Mouse (Mus musculus) gastrocnemius, postnatal 14 days (tissue): ENCODE results near the gene Naa15. TPM values are rescaled to one million over a fixed set of nuclear protein-coding genes. Genes with fewer than 3 reads are reported as not detected.

Source experiments
- DNase-seq: peaks from one replicate; pipeline ENCODE4 v3.0.0; 2021; ENCODE audit warnings: mixed read lengths
- intact Hi-C: fragments of 180-260 bp; cut with DNase I; formaldehyde crosslinking; loops from one replicate; pipeline ENCODE4 v1.15.1; 2025; ENCODE audit warnings: low total_unique reads
- long read RNA-seq, 2 experiments: library from polyadenylated mRNA; stranded (forward); transcript quantifications; one replicate each; pipeline ENCODE4 v2.0.0; 2021
- total RNA-seq, 2 experiments: library from RNA; stranded (reverse); gene quantifications; 2 replicates each; pipeline ENCODE4 v1.2.3; 2021

Gene Naa15
- total RNA-seq: 10 to 100 TPM; 37.9 to 55.4 TPM
- long read RNA-seq, experiment 1, full-length matches to known transcripts: 14 of 19 reads
- long read RNA-seq, experiment 1, partial matches to known transcripts: 2 of 19 reads
- long read RNA-seq, experiment 1, other reads (novel, unspliced or antisense): 3 of 19 reads
- long read RNA-seq, experiment 2, full-length matches to known transcripts: 10 of 25 reads
- long read RNA-seq, experiment 2, partial matches to known transcripts: 8 of 25 reads
- long read RNA-seq, experiment 2, other reads (novel, unspliced or antisense): 7 of 25 reads

DNA sequence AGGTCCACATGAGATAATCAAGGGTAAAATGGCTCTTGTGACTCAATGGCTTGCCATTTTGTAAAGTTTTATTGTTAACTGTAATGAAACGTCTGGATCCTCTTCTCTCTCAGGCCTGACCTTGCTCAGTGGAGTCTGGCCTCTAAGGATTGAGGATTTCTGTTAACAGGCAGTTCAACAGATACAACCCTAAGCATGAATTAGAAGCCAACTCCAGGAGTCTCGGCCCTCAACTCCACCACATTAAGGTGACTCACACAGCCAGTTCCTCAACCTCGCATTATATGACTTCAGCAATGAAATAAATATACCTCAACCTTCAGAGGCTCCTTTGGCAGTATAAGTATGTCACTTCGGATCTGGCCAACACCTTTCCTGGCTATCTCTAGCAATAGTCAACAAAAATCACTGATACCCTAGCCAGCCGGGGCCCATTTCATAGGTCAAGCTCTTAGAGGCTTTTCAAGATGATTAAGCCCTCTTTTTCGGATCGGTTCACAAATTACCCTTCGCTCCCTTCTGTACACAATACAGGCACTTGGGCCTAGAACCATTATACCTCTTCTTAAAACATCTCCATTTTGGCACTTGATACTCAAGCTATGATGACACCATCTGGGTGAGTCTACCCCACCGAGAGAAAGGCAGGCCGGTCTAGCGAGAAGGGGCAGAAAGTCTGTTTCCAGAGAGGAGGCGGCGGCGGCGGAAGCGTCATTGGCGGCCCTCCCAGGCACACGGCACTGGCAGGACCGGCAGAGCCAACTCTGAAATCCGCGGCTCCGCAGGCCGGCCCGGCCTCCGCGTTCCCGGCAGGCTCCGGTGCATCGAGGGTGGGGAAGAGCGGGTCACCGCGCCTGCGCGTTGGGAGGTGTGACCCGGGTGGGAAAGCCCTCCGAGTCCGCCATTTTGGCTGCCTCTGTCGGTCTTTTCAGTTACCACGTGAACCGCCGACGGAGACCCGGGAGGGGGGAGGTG lies at the start of gene Naa15:
TSS of gene Naa15 (plus strand) at position 51 of the 975 bp plus-strand sequence.
- peak; percentile 98 for DNase-seq
- intact Hi-C loops: no loop called here

DNA sequence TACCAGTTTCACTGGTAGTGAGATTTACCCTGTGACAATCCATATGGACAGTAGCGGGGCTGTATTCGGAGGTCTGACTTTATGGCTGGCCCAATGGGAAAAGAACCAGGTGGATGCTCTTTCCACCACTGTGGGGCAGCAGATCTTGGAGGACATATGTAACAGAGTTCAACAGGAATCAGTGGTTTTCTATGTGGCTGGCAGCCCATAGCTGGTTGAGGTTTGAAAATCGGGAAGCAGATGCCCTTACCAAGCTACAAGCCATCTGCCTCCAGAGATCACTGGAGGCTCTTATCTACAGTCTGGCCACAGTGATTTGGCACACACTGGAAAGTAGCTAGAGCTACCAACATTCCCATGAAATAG lies 49.4 kb upstream of the Naa15 start:
- DNase-seq: no peak
- intact Hi-C loops: no loop called here

DNA sequence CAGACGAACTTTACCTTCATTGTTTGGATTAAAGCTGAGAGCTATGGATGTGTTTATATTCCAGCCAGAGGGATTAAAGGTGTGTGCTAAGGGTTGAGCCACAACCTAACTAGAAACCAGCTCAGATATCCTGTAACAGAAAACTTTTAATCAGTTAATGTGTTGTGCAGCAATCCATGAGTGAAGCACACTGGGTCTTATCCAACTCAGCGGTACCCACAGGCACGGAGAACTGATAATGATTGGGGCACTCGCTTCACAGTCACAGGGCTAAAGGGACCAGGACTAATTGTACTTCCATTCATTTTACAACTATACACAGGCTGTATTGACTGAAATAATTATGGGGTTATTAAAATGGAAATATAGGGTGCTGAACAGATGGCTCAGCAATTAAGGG lies 48.0 kb upstream of the Naa15 start:
- intact Hi-C loops: loop anchor here (1.0 kb wide), 1 partner anchor 195 kb away; no protein-coding TSS in a partner anchor
- DNase-seq: no peak

DNA sequence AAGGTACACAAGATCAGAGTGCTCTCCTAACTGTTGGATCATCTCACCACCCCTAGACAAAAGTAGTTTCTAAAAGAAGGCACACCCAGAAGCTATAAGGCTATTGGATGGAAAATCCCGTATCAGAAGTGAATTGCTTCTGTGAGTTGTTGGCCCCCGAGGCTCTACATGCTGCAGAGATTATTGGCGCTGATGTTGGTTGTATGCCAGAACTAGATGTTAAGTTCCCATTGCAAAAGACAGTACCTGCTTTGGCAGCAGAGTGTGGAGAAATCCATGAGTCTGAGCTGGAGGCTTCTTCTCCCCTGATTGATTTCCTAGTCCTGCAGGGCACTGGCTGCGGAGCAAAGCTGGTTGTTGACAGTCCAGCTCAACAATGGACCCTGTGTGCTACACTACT lies 46.9 kb upstream of the Naa15 start:
- intact Hi-C loops: no loop called here

DNA sequence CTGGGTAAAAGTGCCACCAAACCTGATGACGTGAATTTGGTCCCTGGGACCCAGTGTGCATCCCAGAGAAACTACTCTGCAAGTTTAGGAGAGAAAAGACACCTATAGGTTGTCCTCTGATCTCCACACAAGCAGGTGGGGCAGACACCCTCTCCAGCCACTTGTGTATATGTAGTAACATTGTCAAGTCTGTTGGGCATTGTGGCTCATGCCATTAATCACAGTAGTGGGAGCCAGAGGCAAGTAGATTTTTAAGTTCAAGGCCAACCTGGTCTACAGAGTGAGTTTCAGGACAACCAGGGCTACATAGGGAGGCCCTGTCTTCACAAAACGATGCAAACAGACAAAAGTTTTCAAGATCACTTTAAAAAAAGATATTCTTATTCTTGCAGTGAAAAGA lies 43.1 kb upstream of the Naa15 start:
- DNase-seq: no peak
- intact Hi-C loops: no loop called here

More for the DNA sequence above, 46.9 kb upstream of the Naa15 start:
- no peak for DNase-seq

DNA sequence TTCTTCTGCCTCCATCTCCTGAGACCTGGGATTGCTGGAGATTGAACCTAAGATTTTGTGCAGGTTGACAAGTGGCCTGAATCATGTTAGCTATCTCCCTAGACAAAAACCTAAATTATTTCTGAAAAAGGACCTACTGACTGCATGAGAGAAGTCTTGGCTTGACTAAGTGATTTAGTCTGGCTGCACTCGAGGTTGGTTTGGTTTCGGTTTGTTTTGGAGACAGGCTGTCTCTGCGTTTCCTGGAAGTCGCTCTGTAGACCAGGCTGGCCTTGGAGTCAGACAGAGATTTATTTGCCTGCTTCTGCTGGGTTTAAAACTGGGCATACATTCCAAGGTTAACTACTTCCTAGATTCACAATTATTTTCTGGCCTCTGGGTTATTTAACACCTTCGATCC lies 42.1 kb upstream of the Naa15 start:
- intact Hi-C loops: no loop called here
- DNase-seq: no peak

DNA sequence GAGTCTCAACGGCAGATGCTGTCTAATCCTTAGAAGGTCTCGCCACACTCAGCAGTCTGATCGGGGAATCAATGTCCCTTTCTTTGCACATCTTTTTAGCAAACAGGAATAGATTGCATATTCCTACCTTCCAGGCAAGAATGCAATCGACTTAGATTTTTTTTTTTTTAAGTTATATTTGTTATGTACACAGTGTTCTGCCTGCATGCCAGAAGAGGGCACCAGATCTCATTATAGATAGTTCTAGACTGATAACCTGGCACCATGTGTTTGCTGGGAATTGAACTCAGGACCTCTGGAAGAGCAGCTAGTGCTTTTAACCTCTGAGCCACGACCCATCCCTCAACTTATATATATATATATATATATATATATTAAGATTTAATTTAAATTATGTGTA lies 41.4 kb upstream of the Naa15 start:
- intact Hi-C loops: no loop called here
- no peak for DNase-seq

DNA sequence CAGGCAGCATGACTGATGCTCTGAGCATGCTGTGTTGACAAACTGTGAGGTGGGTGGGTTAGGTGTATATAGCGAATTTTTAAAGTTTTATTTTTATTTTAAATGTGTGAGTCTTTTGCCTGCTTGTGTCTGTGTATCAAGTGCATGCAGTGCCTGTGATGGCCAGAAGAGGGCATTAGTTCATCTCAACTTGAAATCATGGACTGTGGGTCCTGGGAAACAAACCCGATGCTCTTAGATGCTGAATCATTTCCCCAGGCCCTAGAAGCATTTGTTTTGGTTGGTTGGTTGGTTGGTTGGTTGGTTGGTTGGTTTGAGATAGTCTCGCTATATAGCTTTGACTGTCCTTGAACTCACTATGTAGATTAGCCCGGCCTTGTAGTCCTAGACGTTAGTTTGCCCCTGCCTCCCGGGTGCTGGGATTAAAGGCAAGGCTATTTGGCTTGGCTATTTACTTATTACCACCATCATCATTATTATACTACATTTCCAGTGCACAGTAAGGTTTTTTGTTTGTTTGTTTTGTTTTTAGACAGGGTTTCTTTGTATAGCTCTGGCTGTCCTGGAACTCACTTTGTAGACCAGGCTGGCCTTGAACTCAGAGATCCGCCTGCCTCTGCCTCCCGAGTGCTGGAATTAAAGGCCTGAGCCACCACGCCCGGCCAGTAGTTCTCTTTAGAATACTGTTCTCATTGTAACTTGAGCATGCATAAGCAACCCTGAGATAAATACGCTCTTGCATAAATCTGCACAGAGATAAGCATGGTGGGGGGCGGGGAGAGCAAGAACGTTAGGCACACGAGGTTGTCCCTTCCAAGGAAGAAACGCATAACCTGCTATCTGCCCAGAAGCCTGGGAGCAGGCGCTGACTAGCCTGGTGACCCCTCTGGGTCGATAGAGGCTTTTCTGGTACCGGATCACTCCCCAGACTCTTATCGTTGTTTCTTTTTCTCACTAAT lies 39.4 kb upstream of the Naa15 start:
- DNase-seq: peak; percentile 39
- intact Hi-C loops: no loop called here

DNA sequence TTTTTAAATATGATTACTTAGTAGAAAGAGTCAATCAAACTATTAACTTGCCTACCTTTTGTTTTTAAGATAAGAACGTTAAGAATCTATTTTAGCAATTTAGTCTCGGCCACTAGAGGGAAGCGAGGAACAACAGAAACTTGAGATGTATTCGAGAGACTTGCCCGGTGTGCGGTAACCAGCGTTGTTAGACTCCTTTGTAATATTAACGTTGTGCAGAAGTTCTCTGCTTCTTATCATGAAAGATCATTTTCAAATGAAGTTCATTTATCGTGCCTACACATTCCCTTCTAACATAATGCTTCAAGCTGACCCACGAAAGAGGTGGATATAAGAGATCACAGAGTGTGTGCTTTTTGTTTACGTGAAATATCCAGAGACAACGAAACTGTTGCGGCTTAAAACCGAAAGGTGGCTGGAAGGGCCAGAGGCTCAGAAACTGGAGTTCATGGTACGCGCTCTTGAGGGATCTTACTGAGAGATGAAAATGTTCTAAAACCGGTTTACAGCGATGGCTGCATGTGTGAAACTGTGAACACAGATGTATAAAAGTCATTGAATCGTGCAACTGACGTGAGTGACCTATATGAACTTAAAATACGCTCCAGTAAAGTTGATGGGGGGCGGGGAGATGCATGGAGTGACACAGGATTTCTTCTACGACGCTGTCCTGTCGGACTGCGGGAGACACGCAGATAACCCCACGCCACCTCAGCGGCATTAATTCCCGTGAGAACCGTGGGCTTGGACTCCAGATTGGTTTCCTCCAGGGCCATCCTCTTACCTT lies 36.9 kb upstream of the Naa15 start:
- DNase-seq: peak; percentile 22
- intact Hi-C loops: no loop called here

DNA sequence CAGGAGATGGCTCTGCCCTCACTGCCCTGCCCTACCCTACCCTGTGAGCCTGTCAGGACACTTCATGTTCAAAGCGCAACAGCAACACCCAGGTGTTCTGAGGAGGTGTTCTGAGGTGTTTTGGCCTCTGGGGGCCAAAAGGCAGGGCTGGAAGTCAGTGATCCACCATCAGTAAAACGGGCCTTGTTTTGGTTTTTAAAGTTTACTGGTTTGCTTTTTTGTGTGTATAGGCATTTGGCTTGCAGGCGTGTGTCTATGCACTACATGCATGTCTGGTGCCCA lies 36.3 kb upstream of the Naa15 start:
- intact Hi-C loops: no loop called here
- DNase-seq: no peak

DNA sequence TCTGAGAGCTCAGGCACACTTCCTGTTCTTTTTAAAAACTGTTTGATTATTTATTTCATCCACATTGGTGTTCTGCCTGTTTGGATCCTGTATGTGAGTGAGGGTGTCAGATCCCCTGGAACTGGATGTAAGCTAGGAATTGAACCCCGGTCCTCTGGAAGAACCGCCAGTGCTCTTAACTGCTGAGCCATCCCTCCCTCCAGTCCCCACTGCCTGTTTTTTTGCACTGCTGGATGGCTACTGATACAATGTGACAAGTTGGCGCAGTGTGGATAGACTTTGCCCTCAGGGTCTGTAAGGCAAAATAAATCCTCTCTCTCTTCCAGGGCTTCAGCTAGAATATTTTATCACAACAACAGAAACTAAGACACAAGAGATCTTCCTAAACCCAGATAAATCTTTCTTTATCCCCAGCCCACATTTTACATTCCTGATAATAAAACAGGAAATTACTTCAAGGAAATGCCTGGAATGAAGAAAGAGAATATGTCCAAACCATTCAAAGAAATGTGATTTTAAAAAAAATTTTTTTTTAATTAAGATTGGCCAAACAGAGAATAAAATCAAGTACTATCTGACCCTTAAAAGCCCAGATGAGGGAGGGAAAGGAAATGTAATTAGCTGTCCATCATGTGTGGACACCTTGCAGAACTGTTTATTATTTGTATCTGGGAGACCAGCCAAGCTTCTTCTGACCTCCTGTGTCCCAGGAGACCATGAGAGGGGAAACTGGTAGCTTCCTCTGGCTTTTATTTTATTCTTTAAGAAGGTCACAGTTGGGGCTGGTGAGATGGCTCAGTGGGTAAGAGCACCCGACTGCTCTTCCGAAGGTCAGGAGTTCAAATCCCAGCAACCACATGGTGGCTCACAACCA lies 34.9 kb upstream of the Naa15 start:
- intact Hi-C loops: no loop called here
- DNase-seq: no peak

DNA sequence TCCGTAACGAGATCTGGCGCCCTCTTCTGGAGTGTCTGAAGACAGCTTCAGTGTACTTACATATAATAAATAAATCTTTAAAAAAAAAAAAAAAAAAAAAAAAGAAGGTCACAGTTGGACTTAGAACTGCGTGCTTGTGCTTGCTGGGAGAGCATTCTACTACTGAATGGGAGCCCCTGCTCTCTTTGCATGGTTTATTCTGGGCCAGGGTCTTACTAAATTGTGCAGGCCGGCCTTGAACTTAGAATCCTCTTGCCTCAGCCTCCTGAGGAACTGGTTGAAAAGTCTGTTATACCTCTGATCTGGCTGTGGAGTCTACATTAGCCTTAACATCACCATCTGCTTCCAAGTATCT lies 34.3 kb upstream of the Naa15 start:
- no peak for DNase-seq
- intact Hi-C loops: no loop called here

DNA sequence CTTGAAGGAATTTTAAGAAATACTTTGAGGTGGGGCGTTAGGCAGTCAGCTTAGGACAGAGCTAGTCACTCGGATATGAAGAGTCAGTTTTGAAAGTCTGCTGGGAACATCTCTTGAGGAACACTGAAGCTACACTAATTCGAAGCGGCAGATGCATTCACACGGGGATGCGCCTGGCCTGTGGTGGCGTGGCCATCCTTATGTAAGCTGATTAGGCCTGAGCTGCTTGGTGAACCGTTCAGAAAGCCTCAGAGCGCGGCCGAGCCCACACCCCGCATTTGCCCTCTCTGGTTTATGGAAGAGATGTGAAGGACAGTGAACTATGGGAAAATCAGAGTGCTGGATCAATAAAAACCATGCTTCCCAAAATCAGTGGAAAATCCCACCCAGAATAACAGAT lies 31.5 kb upstream of the Naa15 start:
- intact Hi-C loops: no loop called here
- no peak for DNase-seq

DNA sequence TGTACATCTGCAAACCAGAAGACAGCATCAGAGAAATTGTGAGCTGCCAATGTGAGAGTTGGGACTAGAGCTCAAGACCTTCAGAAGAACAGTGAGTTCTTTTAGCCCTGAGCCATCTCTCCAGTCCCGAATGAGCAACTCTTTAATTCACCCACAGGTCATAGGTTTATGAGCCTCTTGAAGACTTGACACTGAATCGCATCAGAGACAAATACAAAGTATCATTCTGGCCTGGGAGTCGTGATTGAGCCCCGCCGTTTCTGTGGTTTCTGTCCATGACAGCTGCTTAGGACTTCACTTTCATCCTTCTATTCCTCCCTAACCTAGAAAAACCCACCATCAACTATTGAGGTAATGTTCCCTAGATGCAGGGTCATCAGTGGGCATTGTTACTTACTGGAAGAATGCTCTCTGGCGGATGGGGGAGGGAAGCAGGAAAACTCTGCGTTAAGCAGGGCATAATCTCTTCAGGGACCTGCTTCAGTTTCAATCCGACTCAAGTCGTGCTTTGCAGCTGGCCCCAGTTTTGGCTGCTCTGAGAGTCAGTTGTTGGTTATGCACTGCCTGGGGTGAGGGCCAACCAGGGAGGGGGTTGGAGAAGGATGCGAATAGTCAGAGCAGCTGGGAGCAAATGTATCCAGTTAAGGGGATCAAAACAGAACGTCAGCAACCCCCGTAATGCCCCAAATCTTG lies 28.4 kb upstream of the Naa15 start:
- intact Hi-C loops: no loop called here
- peak; percentile 75 for DNase-seq

DNA sequence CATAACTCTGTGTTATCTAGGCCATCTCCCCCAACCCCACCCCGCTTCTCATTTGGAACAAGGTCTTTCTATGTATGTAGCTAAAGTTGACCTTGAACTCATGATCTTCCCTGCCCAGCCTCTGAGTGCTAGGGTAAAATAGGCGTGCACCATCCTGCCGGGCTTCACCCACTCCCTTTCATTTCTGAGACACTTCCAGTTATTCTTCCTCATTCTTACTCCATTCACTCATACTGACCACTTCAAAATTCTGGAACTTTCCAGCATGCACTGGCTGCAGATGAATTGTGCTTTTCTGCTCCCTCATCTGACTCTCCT lies 27.9 kb upstream of the Naa15 start:
- no peak for DNase-seq
- intact Hi-C loops: no loop called here

DNA sequence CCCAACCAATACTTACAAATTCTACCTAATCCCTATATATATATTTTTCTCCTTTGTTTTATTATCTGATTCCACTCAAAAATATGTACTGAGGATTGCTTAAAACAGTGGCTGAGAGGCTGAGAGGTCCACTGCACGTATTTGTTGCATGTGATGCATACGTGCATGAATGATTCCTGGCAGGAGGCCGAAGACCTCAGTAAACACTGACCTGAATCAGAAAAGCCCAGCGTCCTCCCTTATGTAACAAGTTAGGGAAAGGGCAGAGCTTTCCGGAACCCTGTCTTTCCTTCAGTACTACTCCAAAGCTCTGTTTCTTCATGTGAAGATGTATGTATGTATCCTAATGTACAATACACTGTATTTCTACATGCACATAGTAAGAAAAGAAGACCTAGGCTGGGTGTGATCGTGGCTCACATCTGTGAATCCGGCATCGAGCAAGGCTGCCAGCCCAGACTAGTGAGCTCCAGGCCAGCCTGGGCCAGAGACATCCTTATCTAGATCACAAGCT lies 27.0 kb upstream of the Naa15 start:
- intact Hi-C loops: no loop called here
- no peak for DNase-seq

DNA sequence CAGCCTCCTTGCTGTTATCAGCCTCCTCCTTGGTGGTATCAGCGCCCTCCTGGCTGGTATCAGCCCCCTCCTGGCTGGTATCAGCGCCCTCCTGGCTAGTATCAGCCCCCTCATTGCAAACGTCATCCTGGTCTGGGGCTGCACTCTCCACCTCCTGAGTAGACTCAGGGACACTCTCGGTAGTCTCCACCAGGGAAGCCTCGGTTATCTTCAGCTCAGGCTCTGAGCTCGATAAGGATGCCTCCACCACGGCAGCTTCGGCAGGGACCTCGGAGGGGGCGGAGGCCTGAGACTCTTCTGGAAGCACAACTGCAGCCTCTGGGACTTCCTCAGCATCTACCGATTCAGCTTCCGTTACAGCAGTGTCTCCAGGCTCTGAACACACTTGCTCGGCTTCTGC lies 26.0 kb upstream of the Naa15 start:
- DNase-seq: no peak
- intact Hi-C loops: no loop called here

DNA sequence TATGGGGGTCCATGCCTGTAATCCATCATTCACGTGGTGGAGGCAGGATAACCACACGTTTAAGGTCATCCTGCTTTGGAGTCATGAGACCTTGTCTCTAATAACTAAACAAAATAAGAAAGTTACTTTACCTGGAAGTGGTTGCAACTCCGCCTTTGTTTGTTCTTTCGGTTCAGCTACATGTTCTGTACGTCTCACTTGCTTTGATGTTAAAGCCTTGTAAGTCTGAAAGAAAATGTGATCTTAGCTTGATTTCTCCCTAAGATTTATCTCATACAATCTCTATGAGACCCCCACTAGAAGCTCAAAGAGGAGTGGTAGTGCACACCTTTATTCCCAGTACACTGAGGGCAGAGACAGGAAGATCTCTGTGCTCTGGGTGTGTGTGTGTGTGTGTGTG lies 23.9 kb upstream of the Naa15 start:
- no peak for DNase-seq

More for the DNA sequence above, 23.9 kb upstream of the Naa15 start:
- intact Hi-C loops: no loop called here
